Mouse (Mus musculus) kidney, postnatal 0 days (tissue): ENCODE measurements around the gene Cnot6. TPM values are rescaled to one million over a fixed set of nuclear protein-coding genes. Genes with fewer than 3 reads are reported as not detected.

Source experiments
- ATAC-seq: fragments of 200-750 bp; cut with Nextera tagmentation; replicated peaks from 2 replicates; pipeline ENCODE4 v1.8.0; 2017; ENCODE audit warnings: low read depth, moderate number of reproducible peaks, moderate TSS enrichment, moderate library complexity; ENCODE audit not compliant: low FRiP score
- DNase-seq: peaks from one replicate; pipeline ENCODE4 v3.0.0-alpha.2; 2016; ENCODE audit warnings: low spot score
- H3K27ac ChIP-seq: fragments of 300-500 bp; sonication (generic); 2 replicates; pipeline ENCODE4 v1.5.1; 2014; ENCODE audit warnings: mild to moderate bottlenecking
- H3K27me3 ChIP-seq: fragments of 300-500 bp; sonication (generic); 2 replicates; pipeline ENCODE4 v1.6.1; 2014; ENCODE audit warnings: low read length, mixed read lengths; ENCODE audit not compliant: insufficient read depth
- H3K36me3 ChIP-seq: fragments of 300-500 bp; sonication (generic); 2 replicates; pipeline ENCODE4 v1.6.1; 2014; ENCODE audit warnings: low read length, mixed read lengths; ENCODE audit not compliant: insufficient read depth
- H3K4me1 ChIP-seq: fragments of 300-500 bp; sonication (generic); replicated peaks from 2 replicates; pipeline ENCODE4 v1.6.1; 2014; ENCODE audit warnings: antibody characterized with exemption, low read length, mixed read lengths; ENCODE audit not compliant: insufficient read depth
- H3K4me2 ChIP-seq: fragments of 300-500 bp; sonication (generic); 2 replicates; pipeline ENCODE4 v1.6.1; 2014; ENCODE audit warnings: mild to moderate bottlenecking, low read length, moderate library complexity, mixed read lengths
- H3K4me3 ChIP-seq: fragments of 300-500 bp; sonication (generic); replicated peaks from 2 replicates; pipeline ENCODE4 v1.5.1; 2014; ENCODE audit warnings: low read depth, low read length
- H3K9ac ChIP-seq: fragments of 300-500 bp; sonication (generic); 2 replicates; pipeline ENCODE4 v1.6.1; 2014; ENCODE audit warnings: low read depth, low read length
- H3K9me3 ChIP-seq: fragments of 300-500 bp; sonication (generic); replicated peaks from 2 replicates; pipeline ENCODE4 v1.6.1; 2016; ENCODE audit warnings: low read length, inconsistent platforms, mixed read lengths
- CTCF ChIP-seq: IDR thresholded peaks from 2 replicates; pipeline ENCODE4 v1.5.1; 2016; ENCODE audit warnings: antibody characterized with exemption, low read depth, mild to moderate bottlenecking, moderate library complexity
- WGBS: fragments of 180-500 bp; shearing (Covaris S2); extraction: QIAGEN DNeasy Blood & Tissue Kit; methylation state at CpG from one replicate; pipeline ENCODE4 v1.1.7; 2014; 5-methylcytosine and 5-hydroxymethylcytosine counted together
- polyA plus RNA-seq: library from polyadenylated mRNA; unstranded; fragments of >200 nt; fragmentation: Nextera tagmentation; extraction: Ambion mirVana; gene quantifications from 2 replicates; pipeline ENCODE4 v1.2.1, GENCODE M21; 2015

Cnot6 gene
- polyA plus RNA-seq, 1 experiment from 2014 or later: 54.4 TPM

DNA sequence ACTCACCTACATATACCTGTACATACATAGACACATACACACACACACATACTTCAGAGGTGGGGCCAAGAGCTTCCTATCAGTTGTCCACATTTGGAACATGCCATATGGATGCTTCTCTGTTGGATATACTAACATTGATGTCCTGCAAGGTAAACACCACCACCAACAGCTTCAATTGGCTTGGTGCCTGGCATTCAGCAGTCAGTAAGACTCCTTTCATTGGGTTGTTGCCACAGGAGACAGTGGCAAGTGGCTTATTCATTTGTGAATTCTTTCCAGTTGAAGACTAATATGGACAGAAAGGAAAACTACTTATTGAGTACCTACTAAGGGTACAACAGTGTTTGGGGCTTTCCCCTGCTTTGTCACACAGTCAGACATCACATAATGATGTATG is 32.5 kb upstream of the Cnot6 start:
- Histone ChIP-seq H3K36me3 (no peaks in the 10 kb centered on the region), H3K9ac (no peak overlapping the region), H3K4me3 (no peak overlapping the region), H3K4me2 (no peak overlapping the region), H3K27ac (no peak overlapping the region), H3K27me3 (no peaks in the 10 kb centered on the region), H3K9me3 (no peaks in the 10 kb centered on the region), H3K4me1 (no peaks in the 10 kb centered on the region)
- TF ChIP-seq CTCF: no peak
- ATAC-seq (no peak), DNase-seq (no peak)

DNA sequence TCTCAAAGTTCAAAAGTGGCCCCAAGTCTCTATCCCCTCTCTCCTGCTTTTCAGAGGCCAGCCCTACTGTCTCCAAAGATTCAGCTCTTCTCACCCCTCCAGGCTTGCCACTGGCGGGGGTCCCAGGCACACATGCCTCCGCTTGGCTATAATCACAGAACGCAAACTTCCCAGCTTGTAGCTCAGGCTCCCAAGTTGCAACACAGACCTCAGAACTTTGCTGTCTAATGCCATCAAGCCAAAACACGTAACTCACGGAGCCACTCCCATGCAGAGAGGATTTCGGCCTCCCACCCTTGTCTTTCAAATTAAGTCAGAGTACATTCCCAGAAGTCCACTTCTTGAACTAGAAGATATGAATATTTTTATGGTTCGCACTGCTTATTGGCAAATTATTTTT is 31.1 kb upstream of the Cnot6 start:
- no peak for DNase-seq
- no peak for TF ChIP-seq CTCF
- Histone ChIP-seq H3K27ac (no peak overlapping the region), H3K9ac (no peak overlapping the region), H3K9me3 (no peaks in the 10 kb centered on the region), H3K36me3 (no peaks in the 10 kb centered on the region), H3K4me3 (no peak overlapping the region), H3K4me2 (no peak overlapping the region), H3K4me1 (no peaks in the 10 kb centered on the region), H3K27me3 (no peaks in the 10 kb centered on the region)
- ATAC-seq: no peak
- 86% methylated on average over 7 of the region's 7 CpGs for WGBS

GRCm38 (mm10) chr11:49742248-49742647 is 29.7 kb upstream of the Cnot6 start:
- H3K27ac ChIP-seq: no peak overlapping the region
- no peak overlapping the region for H3K4me2 ChIP-seq
- no peaks in the 10 kb centered on the region for H3K36me3 ChIP-seq
- TF ChIP-seq CTCF: no peak
- H3K4me1 ChIP-seq: no peaks in the 10 kb centered on the region
- H3K27me3 ChIP-seq: no peaks in the 10 kb centered on the region
- ATAC-seq (no peak), DNase-seq (no peak)
- H3K9me3 ChIP-seq: no peaks in the 10 kb centered on the region
- no peak overlapping the region for H3K9ac ChIP-seq
- WGBS: 85% methylated on average over 8 of the region's 8 CpGs
- H3K4me3 ChIP-seq: no peak overlapping the region

DNA sequence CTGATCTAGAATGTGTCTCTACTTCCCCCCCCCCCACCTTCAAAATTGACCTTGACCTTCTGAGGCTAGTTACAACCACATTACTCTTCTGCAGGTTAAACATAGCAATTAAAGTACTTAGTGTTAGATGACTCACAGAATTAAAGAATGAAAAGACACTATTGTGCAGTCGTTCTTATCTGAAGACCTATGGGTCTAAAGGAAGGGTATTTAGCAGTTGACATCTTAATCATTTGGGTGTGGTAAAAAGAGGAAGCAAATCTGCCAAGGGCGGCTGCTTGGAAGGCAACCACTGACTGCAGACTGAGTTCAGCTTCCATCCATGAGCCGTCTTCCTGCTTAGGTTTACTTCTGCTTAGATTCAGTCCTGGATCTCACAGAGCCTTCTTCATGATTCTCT is 27.3 kb upstream of the Cnot6 start:
- Histone ChIP-seq H3K27me3 (no peaks in the 10 kb centered on the region), H3K4me3 (no peak overlapping the region), H3K4me1 (no peaks in the 10 kb centered on the region), H3K36me3 (no peaks in the 10 kb centered on the region), H3K4me2 (no peak overlapping the region), H3K9ac (no peak overlapping the region), H3K27ac (no peak overlapping the region), H3K9me3 (no peaks in the 10 kb centered on the region)
- DNase-seq (no peak), ATAC-seq (no peak)
- TF ChIP-seq CTCF: no peak
- 66% methylated on average over 3 of the region's 3 CpGs for WGBS

DNA sequence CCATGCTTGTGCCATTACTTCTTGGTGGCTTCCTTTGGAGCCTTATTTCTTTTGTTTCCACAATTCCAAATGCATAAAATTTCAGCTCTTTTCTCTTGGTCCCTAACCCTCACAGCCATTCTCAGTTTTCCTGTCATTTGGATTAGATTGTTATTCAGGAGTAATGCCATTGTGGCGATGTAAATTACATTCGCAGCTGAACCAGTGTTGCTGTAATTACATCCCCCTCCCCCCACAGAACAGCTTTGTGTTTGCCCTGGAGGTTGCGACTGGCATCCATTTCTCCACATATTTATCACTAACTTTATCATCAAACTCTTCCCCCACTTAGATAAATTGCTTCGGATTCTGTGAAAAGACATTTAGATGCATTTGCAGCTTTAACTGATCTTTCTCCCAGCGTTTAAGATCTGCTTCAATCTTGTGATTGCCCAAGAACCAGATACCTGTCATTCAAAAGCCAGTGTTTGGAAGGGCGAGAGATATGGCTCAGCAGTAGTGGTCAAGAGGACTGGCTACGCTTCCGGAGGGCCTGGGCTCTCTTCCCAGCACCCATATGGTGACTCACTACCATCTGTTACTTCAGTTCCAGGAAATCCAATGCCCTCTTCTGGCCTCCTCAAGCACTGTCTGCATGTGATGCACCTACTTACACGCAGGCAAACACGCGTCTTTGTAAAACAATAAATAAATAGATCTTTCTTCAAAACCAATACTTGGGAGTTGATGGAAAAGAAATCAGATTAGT is 26.3 kb upstream of the Cnot6 start:
- Histone ChIP-seq H3K4me3 (no peak overlapping the region), H3K4me1 (no peaks in the 10 kb centered on the region), H3K27ac (no peak overlapping the region), H3K36me3 (no peaks in the 10 kb centered on the region), H3K9me3 (no peaks in the 10 kb centered on the region), H3K4me2 (no peak overlapping the region), H3K9ac (no peak overlapping the region), H3K27me3 (no peaks in the 10 kb centered on the region)
- ATAC-seq (no peak), DNase-seq (no peak)
- 80% methylated on average over 11 of the region's 11 CpGs for WGBS
- no peak for TF ChIP-seq CTCF

DNA sequence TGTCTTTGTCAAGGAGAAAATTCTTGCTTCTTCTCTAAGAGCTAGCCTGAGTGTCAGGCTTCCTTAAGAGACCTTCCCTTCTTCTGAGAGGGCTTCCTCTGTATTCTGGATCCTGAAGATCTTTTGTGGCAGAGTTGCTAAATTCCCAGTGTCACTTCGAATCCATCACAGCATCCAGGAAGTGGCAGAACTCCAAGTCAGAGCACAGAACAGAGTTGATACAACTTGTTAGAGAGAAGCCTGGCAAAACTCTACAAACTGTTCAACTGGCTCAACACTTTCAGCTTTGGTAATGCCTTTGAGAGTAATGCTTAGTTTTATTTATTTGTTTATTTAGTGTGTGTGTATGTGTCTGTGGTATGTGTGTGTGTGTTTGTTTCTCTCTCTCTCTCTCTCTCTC is 25.1 kb upstream of the Cnot6 start:
- Histone ChIP-seq H3K4me3 (no peak overlapping the region), H3K9me3 (no peaks in the 10 kb centered on the region), H3K4me2 (no peak overlapping the region), H3K36me3 (no peaks in the 10 kb centered on the region), H3K9ac (no peak overlapping the region), H3K4me1 (no peaks in the 10 kb centered on the region), H3K27ac (no peak overlapping the region), H3K27me3 (no peaks in the 10 kb centered on the region)
- no peak for ATAC-seq
- peak; percentile 12 for DNase-seq
- 48% methylated on average over 1 of the region's 1 CpGs for WGBS
- no peak for TF ChIP-seq CTCF

GRCm38 (mm10) chr11:49734771-49735170 is 22.2 kb upstream of the Cnot6 start:
- Histone ChIP-seq H3K4me3 (no peak overlapping the region), H3K9me3 (no peaks in the 10 kb centered on the region), H3K36me3 (no peaks in the 10 kb centered on the region), H3K27me3 (no peaks in the 10 kb centered on the region), H3K9ac (no peak overlapping the region), H3K4me1 (no peaks in the 10 kb centered on the region), H3K27ac (no peak overlapping the region), H3K4me2 (no peak overlapping the region)
- TF ChIP-seq CTCF: no peak
- DNase-seq (no peak), ATAC-seq (no peak)
- WGBS: 65% methylated on average over 11 of the region's 11 CpGs
